Mouse (Mus musculus): Measurements from ENCODE around the gene Gm11237. TPM values are rescaled to one million over a fixed set of nuclear protein-coding genes. Genes with fewer than 3 reads are reported as not detected.
"Not testable (repeated sequence)": the region's sequence is repeated elsewhere in the genome, so short reads cannot be mapped to it uniquely, and the experiment has no call there.

Gm11237 gene
- polyA plus RNA-seq (2015; fragmentation: Nextera tagmentation; extraction: Ambion mirVana), result not detected in 2 replicates

DNA sequence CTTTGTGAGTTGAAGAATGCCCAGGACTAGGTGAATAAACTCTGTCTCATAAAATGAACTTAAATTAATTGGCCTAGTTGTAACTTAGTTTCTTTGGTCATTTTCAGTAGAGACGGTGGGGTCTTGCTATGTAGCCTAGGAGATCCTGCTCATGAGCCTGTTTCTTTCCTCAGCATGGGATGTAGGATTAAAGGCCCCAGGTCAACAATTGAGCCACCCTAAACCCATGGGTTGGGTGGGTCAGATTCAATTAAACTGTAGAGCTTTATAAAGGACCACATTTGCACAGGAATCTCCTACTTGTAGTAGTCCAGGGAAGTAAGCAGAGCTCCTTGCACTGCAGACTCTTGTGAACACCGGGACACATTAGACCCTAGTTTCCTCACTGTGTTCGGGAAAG is at the start of gene Gm11237:
TSS of gene Gm11237 (plus strand) at position 301 of the 400 bp plus-strand sequence.
- H3K4me1 ChIP-seq (replicated peaks; ENCODE audit: control insufficient read depth, insufficient read depth, low read length); H3K27ac ChIP-seq (ENCODE audit: low read depth, low read length); H3K9me3 ChIP-seq (ENCODE audit: control insufficient read depth); H3K27me3 ChIP-seq (replicated peaks; ENCODE audit: control insufficient read depth, insufficient read depth, low read length); H3K4me2 ChIP-seq (replicated peaks; ENCODE audit: low read depth); ATAC-seq; H3K36me3 ChIP-seq (ENCODE audit: control insufficient read depth, insufficient read depth); H3K4me3 ChIP-seq (ENCODE audit: low read depth, low read length); H3K9ac ChIP-seq (ENCODE audit: low read depth, low read length): not testable (repeated sequence)
- WGBS, result no CpG with 5 or more reads among the region's 3 CpGs

DNA sequence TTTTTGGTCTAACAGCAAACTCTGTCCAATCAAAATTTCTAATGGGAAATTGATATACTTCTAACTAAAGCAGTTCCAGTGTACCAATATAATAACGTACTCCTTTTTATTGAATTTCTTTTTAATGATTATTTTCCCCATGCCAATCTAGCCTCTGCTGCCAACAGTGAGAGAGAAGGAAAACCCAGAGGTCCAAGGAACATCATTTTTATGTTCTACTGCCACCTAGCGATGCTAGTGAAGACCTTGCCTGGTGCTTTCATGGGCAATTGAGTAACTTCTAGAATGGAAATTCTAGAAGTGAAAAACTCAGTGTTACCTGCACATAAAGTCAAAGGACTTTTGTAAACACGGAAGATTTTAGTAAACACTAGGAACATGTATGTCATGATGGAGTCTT is 23.5 kb upstream of the Gm11237 start:
- H3K4me1 ChIP-seq (replicated peaks; ENCODE audit: control insufficient read depth, insufficient read depth, low read length), result no peaks in the 10 kb centered on the region
- no peak overlapping the region for H3K4me3 ChIP-seq (ENCODE audit: low read depth, low read length)
- no peak overlapping the region for H3K9ac ChIP-seq (ENCODE audit: low read depth, low read length)
- no peaks in the 10 kb centered on the region for H3K9me3 ChIP-seq (ENCODE audit: control insufficient read depth)
- H3K4me2 ChIP-seq (replicated peaks; ENCODE audit: low read depth), result no peak overlapping the region
- WGBS, result 8% methylated on average over 3 of the region's 3 CpGs
- H3K27ac ChIP-seq (ENCODE audit: low read depth, low read length), result no peak overlapping the region
- H3K27me3 ChIP-seq (replicated peaks; ENCODE audit: control insufficient read depth, insufficient read depth, low read length), result no peaks in the 10 kb centered on the region
- peak; percentile 74 for TF ChIP-seq CTCF (IDR thresholded peaks at IDR 0.05; ENCODE audit: low read depth)
- no peaks in the 10 kb centered on the region for H3K36me3 ChIP-seq (ENCODE audit: control insufficient read depth, insufficient read depth)
- ATAC-seq, result no peak

DNA sequence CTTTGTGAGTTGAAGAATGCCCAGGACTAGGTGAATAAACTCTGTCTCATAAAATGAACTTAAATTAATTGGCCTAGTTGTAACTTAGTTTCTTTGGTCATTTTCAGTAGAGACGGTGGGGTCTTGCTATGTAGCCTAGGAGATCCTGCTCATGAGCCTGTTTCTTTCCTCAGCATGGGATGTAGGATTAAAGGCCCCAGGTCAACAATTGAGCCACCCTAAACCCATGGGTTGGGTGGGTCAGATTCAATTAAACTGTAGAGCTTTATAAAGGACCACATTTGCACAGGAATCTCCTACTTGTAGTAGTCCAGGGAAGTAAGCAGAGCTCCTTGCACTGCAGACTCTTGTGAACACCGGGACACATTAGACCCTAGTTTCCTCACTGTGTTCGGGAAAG is 15.2 kb upstream of the Gm11237 start, which contains the start of gene Gm11238:
TSS of gene Gm11238 (plus strand) at position 301 of the 400 bp plus-strand sequence.
- WGBS, result no CpG with 5 or more reads among the region's 3 CpGs
- H3K27me3 ChIP-seq (replicated peaks; ENCODE audit: control insufficient read depth, insufficient read depth, low read length); H3K4me3 ChIP-seq (ENCODE audit: low read depth, low read length): not testable (repeated sequence)

DNA sequence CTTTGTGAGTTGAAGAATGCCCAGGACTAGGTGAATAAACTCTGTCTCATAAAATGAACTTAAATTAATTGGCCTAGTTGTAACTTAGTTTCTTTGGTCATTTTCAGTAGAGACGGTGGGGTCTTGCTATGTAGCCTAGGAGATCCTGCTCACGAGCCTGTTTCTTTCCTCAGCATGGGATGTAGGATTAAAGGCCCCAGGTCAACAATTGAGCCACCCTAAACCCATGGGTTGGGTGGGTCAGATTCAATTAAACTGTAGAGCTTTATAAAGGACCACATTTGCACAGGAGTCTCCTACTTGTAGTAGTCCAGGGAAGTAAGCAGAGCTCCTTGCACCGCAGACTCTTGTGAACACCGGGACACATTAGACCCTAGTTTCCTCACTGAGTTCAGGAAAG is 15.0 kb downstream of the Gm11237 start, which contains the start of gene Gm11236:
TSS of gene Gm11236 (plus strand) at position 301 of the 400 bp plus-strand sequence.
- H3K36me3 ChIP-seq (ENCODE audit: control insufficient read depth, insufficient read depth); H3K9ac ChIP-seq (ENCODE audit: low read depth, low read length); H3K27ac ChIP-seq (ENCODE audit: low read depth, low read length); H3K9me3 ChIP-seq (ENCODE audit: control insufficient read depth); ATAC-seq; H3K27me3 ChIP-seq (replicated peaks; ENCODE audit: control insufficient read depth, insufficient read depth, low read length); H3K4me1 ChIP-seq (replicated peaks; ENCODE audit: control insufficient read depth, insufficient read depth, low read length); H3K4me3 ChIP-seq (ENCODE audit: low read depth, low read length); H3K4me2 ChIP-seq (replicated peaks; ENCODE audit: low read depth): not testable (repeated sequence)
- WGBS, result no CpG with 5 or more reads among the region's 4 CpGs

More for the DNA sequence above, 15.2 kb upstream of the Gm11237 start, which contains the start of gene Gm11238:
- not testable (repeated sequence) for H3K36me3 ChIP-seq (ENCODE audit: control insufficient read depth, insufficient read depth); H3K4me1 ChIP-seq (replicated peaks; ENCODE audit: control insufficient read depth, insufficient read depth, low read length); ATAC-seq; H3K4me2 ChIP-seq (replicated peaks; ENCODE audit: low read depth); H3K27ac ChIP-seq (ENCODE audit: low read depth, low read length); H3K9ac ChIP-seq (ENCODE audit: low read depth, low read length); H3K9me3 ChIP-seq (ENCODE audit: control insufficient read depth)

- H3K27ac ChIP-seq (ENCODE audit: low read depth, low read length); H3K9me3 ChIP-seq (ENCODE audit: control insufficient read depth); H3K4me2 ChIP-seq (replicated peaks; ENCODE audit: low read depth); H3K4me1 ChIP-seq (replicated peaks; ENCODE audit: control insufficient read depth, insufficient read depth, low read length); H3K4me3 ChIP-seq (ENCODE audit: low read depth, low read length); H3K27me3 ChIP-seq (replicated peaks; ENCODE audit: control insufficient read depth, insufficient read depth, low read length); H3K36me3 ChIP-seq (ENCODE audit: control insufficient read depth, insufficient read depth); ATAC-seq; H3K9ac ChIP-seq (ENCODE audit: low read depth, low read length): not testable (repeated sequence)
- WGBS, result 80% methylated on average over 4 of the region's 4 CpGs
Observed at GRCm38 (mm10) chr4:73661864-73662263, 39.1 kb downstream of the Gm11237 start.

DNA sequence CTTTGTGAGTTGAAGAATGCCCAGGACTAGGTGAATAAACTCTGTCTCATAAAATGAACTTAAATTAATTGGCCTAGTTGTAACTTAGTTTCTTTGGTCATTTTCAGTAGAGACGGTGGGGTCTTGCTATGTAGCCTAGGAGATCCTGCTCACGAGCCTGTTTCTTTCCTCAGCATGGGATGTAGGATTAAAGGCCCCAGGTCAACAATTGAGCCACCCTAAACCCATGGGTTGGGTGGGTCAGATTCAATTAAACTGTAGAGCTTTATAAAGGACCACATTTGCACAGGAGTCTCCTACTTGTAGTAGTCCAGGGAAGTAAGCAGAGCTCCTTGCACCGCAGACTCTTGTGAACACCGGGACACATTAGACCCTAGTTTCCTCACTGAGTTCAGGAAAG is 45.3 kb downstream of the Gm11237 start, which contains the start of gene Gm11239:
TSS of gene Gm11239 (plus strand) at position 301 of the 400 bp plus-strand sequence.
- not testable (repeated sequence) for H3K4me2 ChIP-seq (replicated peaks; ENCODE audit: low read depth); H3K9ac ChIP-seq (ENCODE audit: low read depth, low read length); H3K9me3 ChIP-seq (ENCODE audit: control insufficient read depth); H3K27me3 ChIP-seq (replicated peaks; ENCODE audit: control insufficient read depth, insufficient read depth, low read length); ATAC-seq; H3K36me3 ChIP-seq (ENCODE audit: control insufficient read depth, insufficient read depth); H3K27ac ChIP-seq (ENCODE audit: low read depth, low read length); H3K4me3 ChIP-seq (ENCODE audit: low read depth, low read length); H3K4me1 ChIP-seq (replicated peaks; ENCODE audit: control insufficient read depth, insufficient read depth, low read length)
- WGBS, result no CpG with 5 or more reads among the region's 4 CpGs

Other genes with a start within 250 kb of the Gm11237 start
- not detected in 2 replicates for gene Gm11487, start 217.9 kb upstream of the Gm11237 start, polyA plus RNA-seq (2015; fragmentation: Nextera tagmentation; extraction: Ambion mirVana)
- gene Gm11238, start 15.1 kb upstream of the Gm11237 start, polyA plus RNA-seq (2015; fragmentation: Nextera tagmentation; extraction: Ambion mirVana), result not detected in 2 replicates
- gene Gm11236, start 15.1 kb downstream of the Gm11237 start, polyA plus RNA-seq (2015; fragmentation: Nextera tagmentation; extraction: Ambion mirVana), result not detected in 2 replicates
- gene Gm11239, start 45.4 kb downstream of the Gm11237 start, polyA plus RNA-seq (2015; fragmentation: Nextera tagmentation; extraction: Ambion mirVana), result not detected in 2 replicates
- gene Gm428, start 60.5 kb downstream of the Gm11237 start, polyA plus RNA-seq (2015; fragmentation: Nextera tagmentation; extraction: Ambion mirVana), result not detected in 2 replicates
- gene Rasef, start 168.0 kb downstream of the Gm11237 start, polyA plus RNA-seq (2015; fragmentation: Nextera tagmentation; extraction: Ambion mirVana), result 2.4 and 2.8 TPM in 2 replicates

Measured in intestine, postnatal 0 days (tissue).